Comparison of ENCODE assay signal across 16 mouse cellular contexts in the genomic region with DNA sequence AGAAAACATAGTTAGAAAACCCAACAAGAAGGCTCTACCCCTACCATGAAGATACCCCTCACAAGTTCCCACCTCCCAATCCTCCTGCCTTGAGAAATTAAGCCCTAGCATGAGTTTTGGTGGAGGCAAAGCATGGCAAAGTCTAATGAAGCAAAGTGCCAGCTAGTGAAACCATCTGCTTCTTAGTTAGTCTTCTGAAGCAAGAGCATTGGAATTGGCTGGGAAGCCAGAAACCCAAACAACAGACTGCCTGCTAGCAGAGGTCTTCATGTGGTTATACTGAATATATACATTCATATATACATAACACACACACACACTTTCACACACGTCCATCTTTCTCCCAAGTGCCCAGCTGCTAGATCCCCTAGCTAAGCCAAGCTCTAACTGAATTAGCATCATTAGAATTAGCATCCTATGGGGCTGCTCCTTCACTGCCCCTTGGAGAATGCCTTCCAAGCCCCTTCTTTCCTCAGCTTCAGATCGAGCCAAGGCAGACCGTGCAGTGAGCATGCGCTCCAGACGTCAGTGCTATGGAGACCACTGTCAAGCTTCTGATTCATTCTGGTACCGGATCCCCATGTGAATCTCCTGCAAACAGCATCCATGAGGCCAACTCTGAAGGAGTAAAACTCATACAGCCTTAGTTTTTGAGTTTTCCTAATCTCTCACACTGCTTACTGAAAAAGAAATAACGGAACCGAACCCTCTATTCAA.
"Had no signal": no experiment of that assay in that cellular context is flagged by ENCODE, and none has a peak within 500 bp of the region (broad histone marks: within the 10 kb centered on the region; RNA-seq: fewer than 3 reads in every experiment).

No protein-coding gene starts in this region.

- H3K4me1 ChIP-seq: liver, embryonic 15.5 days; megakaryocyte, embryonic 14.5 days; midbrain, embryonic 13.5 days; midbrain, embryonic 15.5 days; neural tube, embryonic 12.5 days; stomach, embryonic 15.5 days had no signal

- H3K27ac ChIP-seq: liver, embryonic 15.5 days; lung, embryonic 15.5 days; macrophage; midbrain, embryonic 13.5 days; midbrain, embryonic 15.5 days; neural tube, embryonic 12.5 days had no signal

- H3K4me3 ChIP-seq: liver, embryonic 15.5 days; lung, embryonic 15.5 days; megakaryocyte, embryonic 14.5 days; midbrain, embryonic 13.5 days; midbrain, embryonic 15.5 days; neural tube, embryonic 12.5 days; stomach, embryonic 15.5 days had no signal

- H3K9ac ChIP-seq: liver, embryonic 15.5 days; liver, postnatal 0 days; lung, embryonic 15.5 days; midbrain, embryonic 13.5 days; midbrain, embryonic 15.5 days; neural tube, embryonic 12.5 days; stomach, embryonic 15.5 days had no signal

- H3K4me2 ChIP-seq: liver, embryonic 15.5 days; lung, embryonic 15.5 days; midbrain, embryonic 11.5 days; midbrain, embryonic 13.5 days; midbrain, embryonic 15.5 days; neural tube, embryonic 12.5 days; stomach, embryonic 15.5 days had no signal

- H3K36me3 ChIP-seq: liver, embryonic 15.5 days; lung, embryonic 15.5 days; midbrain, embryonic 13.5 days; midbrain, embryonic 15.5 days; neural tube, embryonic 12.5 days; stomach, embryonic 15.5 days had no signal

- H3K27me3 ChIP-seq: liver, embryonic 15.5 days; lung, embryonic 15.5 days; megakaryocyte, embryonic 14.5 days; midbrain, embryonic 13.5 days; midbrain, embryonic 15.5 days; neural tube, embryonic 12.5 days; stomach, embryonic 15.5 days had no signal

- ATAC-seq: liver, postnatal 0 days; lung, postnatal 0 days; midbrain, embryonic 13.5 days; midbrain, embryonic 15.5 days had no signal

- DNase-seq: liver, postnatal 0 days; lung, postnatal 36 days; right cerebral cortex, postnatal 14 days; thymus, adult 18-20 months; thymus, postnatal 14 days; thymus, postnatal 36 days had no signal

- H3K9me3 ChIP-seq: liver, embryonic 15.5 days; lung, embryonic 15.5 days; megakaryocyte, embryonic 14.5 days; midbrain, embryonic 13.5 days; midbrain, embryonic 15.5 days; neural tube, embryonic 12.5 days; stomach, embryonic 15.5 days had no signal
